ENCODE assay signal across 8 mouse cellular contexts in genomic region chr10:120938077-120938903, GRCm38 (mm10). TPM values are rescaled to one million over a fixed set of nuclear protein-coding genes. Genes with fewer than 3 reads are reported as not detected.
DNase-seq lines count a peak whose midpoint lies in the region; ATAC-seq and TF ChIP-seq lines count a peak whose summit lies in the region.

No protein-coding gene starts in this region.

- intact Hi-C loops in left cerebral cortex, postnatal 14 days (cut with DNase I): loop anchor here (2.0 to 5.0 kb wide), 2 partner anchors 95 to 319 kb away; partner anchors contain the start of gene Wif1

- no peak for TF ChIP-seq POLR2A in bone marrow, adult 2 months (IDR thresholded peaks at IDR 0.05; ENCODE audit: borderline replicate concordance, control insufficient read depth, low read depth, low read length)
- TF ChIP-seq POLR2A in embryonic fibroblast, embryonic 13.5 days (IDR thresholded peaks at IDR 0.05; ENCODE audit: low read depth, low read length): no peak

- 48% methylated on average over 19 of the region's 19 CpGs for WGBS in bone marrow, adult 2 months
- WGBS in hindbrain, embryonic 14.5 days: 62% methylated on average over 19 of the region's 19 CpGs
- 48% methylated on average over 19 of the region's 19 CpGs for WGBS in midbrain, postnatal 0 days

- H3K27me3 ChIP-seq in hindbrain, embryonic 14.5 days (ENCODE audit: control insufficient read depth, insufficient read depth, low read length): no peaks in the 10 kb centered on the region
- H3K27me3 ChIP-seq in midbrain, postnatal 0 days (ENCODE audit: insufficient read depth, low read length): no peaks in the 10 kb centered on the region

- peak; percentile 21; the same call in 1 of the 2 replicates for TF ChIP-seq CTCF in bone marrow, adult 2 months (IDR thresholded peaks at IDR 0.05; ENCODE audit: control insufficient read depth, insufficient read depth, low read length)
- TF ChIP-seq CTCF in embryonic fibroblast, embryonic 13.5 days (IDR thresholded peaks at IDR 0.05; ENCODE audit: borderline replicate concordance, insufficient read depth, low read length): peak; percentile 39; the same call in 1 of the 2 replicates
- TF ChIP-seq CTCF in midbrain, postnatal 0 days (IDR thresholded peaks at IDR 0.05): peak; percentile 80

- no peaks in the 10 kb centered on the region for H3K9me3 ChIP-seq in hindbrain, embryonic 14.5 days (ENCODE audit: control insufficient read depth, low read length)
- H3K9me3 ChIP-seq in midbrain, postnatal 0 days (ENCODE audit: low read length): no peaks in the 10 kb centered on the region

- H3K9ac ChIP-seq in hindbrain, embryonic 14.5 days: no peak overlapping the region
- no peak overlapping the region for H3K9ac ChIP-seq in midbrain, postnatal 0 days (replicated peaks; ENCODE audit: low read length, poor library complexity, severe bottlenecking)

- H3K27ac ChIP-seq in bone marrow, adult 2 months (ENCODE audit: control insufficient read depth, insufficient read depth, low read depth, low read length, poor library complexity): no peak overlapping the region
- H3K27ac ChIP-seq in embryonic fibroblast, embryonic 13.5 days (ENCODE audit: insufficient read depth, low read length): no peak overlapping the region
- H3K27ac ChIP-seq in hindbrain, embryonic 14.5 days: no peak overlapping the region
- H3K27ac ChIP-seq in midbrain, postnatal 0 days (ENCODE audit: low read depth, low read length): no peak overlapping the region

- peak; percentile 37 for DNase-seq in urinary bladder, postnatal 14 days (ENCODE audit: low spot score)
- DNase-seq in urinary bladder, adult 18-20 months (ENCODE audit: low spot score in 2 of 2): no peak
- DNase-seq in hindbrain, embryonic 14.5 days (ENCODE audit: low spot score): peak; percentile 75
- peak; percentile 60 to 70 for DNase-seq in left cerebral cortex, postnatal 14 days (ENCODE audit: low spot score in 2 of 2)
- DNase-seq in midbrain, postnatal 0 days (ENCODE audit: low spot score): peak; percentile 63

- H3K4me3 ChIP-seq in bone marrow, adult 2 months (replicated peaks; ENCODE audit: control insufficient read depth, low read depth, low read length): no peak overlapping the region
- H3K4me3 ChIP-seq in embryonic fibroblast, embryonic 13.5 days (ENCODE audit: insufficient read depth, low read length): no peak overlapping the region
- H3K4me3 ChIP-seq in hindbrain, embryonic 14.5 days (replicated peaks; ENCODE audit: low read length): no peak overlapping the region
- H3K4me3 ChIP-seq in midbrain, postnatal 0 days (ENCODE audit: low read depth, low read length): no peak overlapping the region

- no peaks in the 10 kb centered on the region for H3K36me3 ChIP-seq in hindbrain, embryonic 14.5 days (replicated peaks; ENCODE audit: control insufficient read depth, insufficient read depth)
- H3K36me3 ChIP-seq in midbrain, postnatal 0 days (ENCODE audit: insufficient read depth, low read length): no peaks in the 10 kb centered on the region

- no peak overlapping the region for H3K4me2 ChIP-seq in hindbrain, embryonic 14.5 days (replicated peaks)
- no peak overlapping the region for H3K4me2 ChIP-seq in midbrain, postnatal 0 days (ENCODE audit: low read depth, low read length, poor library complexity, severe bottlenecking)

- H3K4me1 ChIP-seq in bone marrow, adult 2 months (ENCODE audit: control insufficient read depth, insufficient read depth, low read length): no peaks in the 10 kb centered on the region
- no peaks in the 10 kb centered on the region for H3K4me1 ChIP-seq in embryonic fibroblast, embryonic 13.5 days (ENCODE audit: control insufficient read depth, insufficient read depth, low read length)
- H3K4me1 ChIP-seq in hindbrain, embryonic 14.5 days (replicated peaks; ENCODE audit: control insufficient read depth, insufficient read depth, low read length): no peaks in the 10 kb centered on the region
- no peaks in the 10 kb centered on the region for H3K4me1 ChIP-seq in midbrain, postnatal 0 days (ENCODE audit: insufficient read depth, low read length)

- no peak for ATAC-seq in hindbrain, embryonic 14.5 days (ENCODE audit: low FRiP score)
- no peak for ATAC-seq in midbrain, postnatal 0 days (ENCODE audit: low FRiP score)
- ATAC-seq in inflammation-experienced regulatory T-cells, adult 6 months: no peak

RNA-seq across cellular contexts. Expression of gene Msrb3, which starts 39.4 kb away (rescaled TPM):
- polyA plus RNA-seq in bone marrow, adult 2 months (2011; ENCODE audit: insufficient read depth, insufficient read length, low replicate concordance, missing spikeins): 1.8 and 3.7 TPM in 2 replicates
- 181 and 191 TPM in 2 replicates for polyA plus RNA-seq in embryonic fibroblast, embryonic 13.5 days (2011; ENCODE audit: insufficient read length, low read depth, missing spikeins)
- 0.77 and 1.3 TPM in 2 replicates for polyA plus RNA-seq in hindbrain, embryonic 14.5 days (2014; fragmentation: Nextera tagmentation; extraction: Ambion mirVana)
- total RNA-seq in left cerebral cortex, postnatal 14 days (2021): 1 to 10 TPM; 5.2 to 6.8 TPM
- 5.6 and 10.2 TPM in 2 replicates for total RNA-seq in midbrain, postnatal 0 days (2014; rRNA removed)
- 0.72 and 1.0 TPM in 2 replicates for polyA plus RNA-seq in midbrain, postnatal 0 days (2015; fragmentation: Nextera tagmentation; extraction: Ambion mirVana)
- under 1 TPM in 2 of 3 experiments, not detected in 1; 0.17 to 0.48 TPM for polyA plus RNA-seq in inflammation-experienced regulatory T-cells, adult 6 months (2017; shearing (Covaris generic))

RNA-seq across cellular contexts. Expression of gene Lemd3, which starts 40.8 kb away (rescaled TPM):
- polyA plus RNA-seq in bone marrow, adult 2 months (2011; ENCODE audit: insufficient read depth, insufficient read length, low replicate concordance, missing spikeins): 4.7 and 5.6 TPM in 2 replicates
- polyA plus RNA-seq in embryonic fibroblast, embryonic 13.5 days (2011; ENCODE audit: insufficient read length, low read depth, missing spikeins): 11.2 and 13.0 TPM in 2 replicates
- 5.6 and 6.8 TPM in 2 replicates for polyA plus RNA-seq in hindbrain, embryonic 14.5 days (2014; fragmentation: Nextera tagmentation; extraction: Ambion mirVana)
- 10 to 100 TPM; 35.9 to 36.1 TPM for total RNA-seq in left cerebral cortex, postnatal 14 days (2021)
- total RNA-seq in midbrain, postnatal 0 days (2014; rRNA removed): 31.3 and 34.7 TPM in 2 replicates
- polyA plus RNA-seq in midbrain, postnatal 0 days (2015; fragmentation: Nextera tagmentation; extraction: Ambion mirVana): 2.7 TPM in 2 replicates
- 1 to 10 TPM; 4.0 to 4.9 (median 4.7) TPM for polyA plus RNA-seq in inflammation-experienced regulatory T-cells, adult 6 months (2017; shearing (Covaris generic))

Comparison
In these comparisons a context has a peak if more than half of its experiments do, and no peak if none do; other contexts are left out.
1. DNase-seq: peak in urinary bladder, postnatal 14 days (single experiment), hindbrain, embryonic 14.5 days (single experiment), left cerebral cortex, postnatal 14 days (2 of 2) and midbrain, postnatal 0 days (single experiment); none in urinary bladder, adult 18-20 months (0 of 2).
2. CTCF ChIP-seq: peak in every context shown above with its lines; median percentile 80 in midbrain, postnatal 0 days; 39 in embryonic fibroblast, embryonic 13.5 days; 21 in bone marrow, adult 2 months.
3. RNA of gene Msrb3, which starts 39.4 kb away (polyA plus RNA-seq): 181 to 191 TPM in embryonic fibroblast, embryonic 13.5 days; 1.8 to 3.7 TPM in bone marrow, adult 2 months, 0.77 to 1.3 TPM in hindbrain, embryonic 14.5 days, 0.72 to 1.0 TPM in midbrain, postnatal 0 days and 0.17 to 0.48 TPM in inflammation-experienced regulatory T-cells, adult 6 months; every median in the first group is over 10 times any median in the second.